Mouse (Mus musculus) bone marrow macrophage, adult 2 months (primary cell): ENCODE measurements around the gene Ogt. TPM values are rescaled to one million over a fixed set of nuclear protein-coding genes. Genes with fewer than 3 reads are reported as not detected.

Experiments
- H3K27ac ChIP-seq: 2 replicates; pipeline ENCODE4 v1.5.1; 2012; ENCODE audit warnings: low read depth, low read length; ENCODE audit not compliant: insufficient read depth
- H3K4me1 ChIP-seq: 2 replicates; pipeline ENCODE4 v1.6.1; 2012; ENCODE audit warnings: low read length; ENCODE audit not compliant: control insufficient read depth, insufficient read depth
- H3K4me3 ChIP-seq: 2 replicates; pipeline ENCODE4 v1.5.1; 2012; ENCODE audit warnings: mild to moderate bottlenecking, low read length, moderate library complexity; ENCODE audit not compliant: insufficient read depth
- CTCF ChIP-seq: IDR thresholded peaks from 2 replicates; pipeline ENCODE4 v1.5.1; 2012; ENCODE audit warnings: low read depth, mild to moderate bottlenecking, low read length, moderate library complexity
- POLR2A ChIP-seq: IDR thresholded peaks from 2 replicates; pipeline ENCODE4 v1.6.1; 2012; ENCODE audit warnings: mild to moderate bottlenecking, low read depth, low read length, borderline replicate concordance
- polyA plus RNA-seq: library from polyadenylated mRNA; stranded (reverse); fragments of >200 nt; gene quantifications from 2 replicates; pipeline ENCODE4 v1.2.4, GENCODE M21; 2012; ENCODE audit not compliant: missing spikeins, insufficient read depth, insufficient read length

The Ogt gene
- polyA plus RNA-seq, 1 experiment, result 238 TPM

- no peak for TF ChIP-seq CTCF
- no peak for TF ChIP-seq POLR2A
- H3K4me1 ChIP-seq, result peaks cover 6% of the 10 kb centered on the region
- H3K4me3 ChIP-seq, result peak overlapping the region; percentile 78
- peak overlapping the region; percentile 63 for H3K27ac ChIP-seq
Observed at GRCm38 (mm10) chrX:101641161-101641530, 1.3 kb downstream of the Ogt start.

- TF ChIP-seq CTCF (no peak), POLR2A (no peak)
- Histone ChIP-seq H3K27ac (peak overlapping the region; percentile 62), H3K4me3 (peak overlapping the region; percentile 40), H3K4me1 (peaks cover 6% of the 10 kb centered on the region)
Observed at GRCm38 (mm10) chrX:101642091-101642490, 2.2 kb downstream of the Ogt start.

GRCm38 (mm10) chrX:101645286-101645685 is 5.4 kb downstream of the Ogt start:
- TF ChIP-seq POLR2A, result no peak
- no peak overlapping the region for H3K27ac ChIP-seq
- H3K4me1 ChIP-seq, result peaks cover 4% of the 10 kb centered on the region
- no peak overlapping the region for H3K4me3 ChIP-seq

- peaks cover 4% of the 10 kb centered on the region for H3K4me1 ChIP-seq
- TF ChIP-seq CTCF (no peak), POLR2A (no peak)
- no peak overlapping the region for H3K4me3 ChIP-seq
- no peak overlapping the region for H3K27ac ChIP-seq
Observed at GRCm38 (mm10) chrX:101646621-101647020, 6.8 kb downstream of the Ogt start.

- H3K4me1 ChIP-seq, result no peaks in the 10 kb centered on the region
- H3K4me3 ChIP-seq, result no peak overlapping the region
- TF ChIP-seq CTCF (no peak), POLR2A (no peak)
- H3K27ac ChIP-seq, result no peak overlapping the region
Observed at GRCm38 (mm10) chrX:101695686-101696085, 55.8 kb downstream of the Ogt start.

- no peaks in the 10 kb centered on the region for H3K4me1 ChIP-seq
- TF ChIP-seq POLR2A (no peak), CTCF (no peak)
- H3K4me3 ChIP-seq, result no peak overlapping the region
- no peak overlapping the region for H3K27ac ChIP-seq
Observed at GRCm38 (mm10) chrX:101697537-101697936, 57.7 kb downstream of the Ogt start.

- no peak for TF ChIP-seq POLR2A
- no peak for TF ChIP-seq CTCF
- Histone ChIP-seq H3K27ac (no peak overlapping the region), H3K4me1 (no peaks in the 10 kb centered on the region), H3K4me3 (no peak overlapping the region)
Observed at GRCm38 (mm10) chrX:101698232-101698631, 58.4 kb downstream of the Ogt start.

- Histone ChIP-seq H3K4me3 (no peak overlapping the region), H3K4me1 (no peaks in the 10 kb centered on the region), H3K27ac (no peak overlapping the region)
- no peak for TF ChIP-seq POLR2A
- TF ChIP-seq CTCF, result no peak
Observed at GRCm38 (mm10) chrX:101705111-101705510, 65.3 kb downstream of the Ogt start.

- no peak overlapping the region for H3K27ac ChIP-seq
- no peak overlapping the region for H3K4me3 ChIP-seq
- H3K4me1 ChIP-seq, result no peaks in the 10 kb centered on the region; the same call in 1 of the 2 replicates
- TF ChIP-seq POLR2A, result no peak
- no peak for TF ChIP-seq CTCF
Observed at GRCm38 (mm10) chrX:101720401-101720800, 80.5 kb downstream of the Ogt start.

GRCm38 (mm10) chrX:101730010-101730409 is 90.2 kb downstream of the Ogt start:
- TF ChIP-seq CTCF (no peak), POLR2A (no peak)
- peak overlapping the region; percentile 8; the same call in 1 of the 2 replicates for H3K27ac ChIP-seq
- no peak overlapping the region for H3K4me3 ChIP-seq
- H3K4me1 ChIP-seq, result peaks cover 30% of the 10 kb centered on the region

- Histone ChIP-seq H3K4me1 (peaks cover 31% of the 10 kb centered on the region), H3K4me3 (no peak overlapping the region), H3K27ac (no peak overlapping the region; the same call in 1 of the 2 replicates)
- TF ChIP-seq POLR2A, result no peak
- TF ChIP-seq CTCF, result no peak
Observed at GRCm38 (mm10) chrX:101732644-101733043, 92.8 kb downstream of the Ogt start.
